Mouse (Mus musculus): ENCODE data around the gene Dhrs7. TPM values are rescaled to one million over a fixed set of nuclear protein-coding genes. Genes with fewer than 3 reads are reported as not detected.

The Dhrs7 gene
- polyA plus RNA-seq (2012): 1.4 and 3.2 TPM in 2 replicates

DNA sequence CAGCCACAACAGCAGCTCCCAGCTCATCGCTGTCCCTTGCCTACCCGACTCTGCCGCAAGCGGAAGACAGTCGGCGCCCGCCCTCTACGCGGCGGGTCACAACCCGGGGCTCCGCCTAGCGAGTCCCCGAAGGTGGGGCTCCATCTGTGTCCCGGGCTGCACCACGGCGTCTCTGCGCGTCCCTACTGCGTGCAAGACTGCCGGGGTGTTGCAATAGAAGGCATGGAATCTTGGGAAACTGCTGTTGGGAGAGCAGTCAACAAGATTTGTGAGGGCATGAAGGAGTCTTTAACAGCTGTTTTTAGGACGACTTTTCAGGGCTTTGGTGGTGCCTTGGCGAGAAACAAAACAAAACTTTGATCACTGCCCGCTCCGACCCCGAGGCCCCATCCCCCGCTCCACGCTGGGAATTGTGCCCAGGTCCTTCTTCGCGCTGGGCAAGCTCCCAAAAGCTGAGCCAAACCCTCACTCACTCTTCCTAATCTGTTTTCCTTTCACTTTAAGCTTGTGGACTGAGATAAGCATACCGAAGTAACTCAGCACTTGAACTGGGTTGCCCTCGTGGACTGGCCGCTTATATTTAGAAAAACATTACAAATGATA lies at the start of gene Dhrs7:
TSS of gene Dhrs7 (minus strand) at position 175 of the 603 bp plus-strand sequence.
- no peak for TF ChIP-seq GATA1 (IDR thresholded peaks at IDR 0.05; ENCODE audit: low read length)

DNA sequence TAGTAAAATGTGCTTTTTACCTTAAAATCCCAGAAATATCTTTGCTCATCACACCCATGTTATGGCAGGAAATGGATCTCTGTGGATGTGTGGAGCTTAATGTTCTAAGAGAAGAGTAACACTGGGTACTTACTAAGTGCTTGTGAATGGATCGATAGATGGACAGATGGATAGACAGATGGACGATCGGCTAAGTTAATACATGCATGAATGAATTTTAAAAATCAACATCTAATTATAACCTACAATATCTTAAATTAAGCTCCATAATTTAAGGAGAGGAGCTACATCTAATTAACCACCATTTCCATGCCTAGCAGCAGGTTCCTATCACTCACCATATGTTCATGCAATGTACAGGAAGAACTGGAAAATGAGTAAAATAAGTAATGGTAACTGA lies 45.3 kb upstream of the Dhrs7 start:
- no peak for TF ChIP-seq GATA1 (IDR thresholded peaks at IDR 0.05; ENCODE audit: low read length)

DNA sequence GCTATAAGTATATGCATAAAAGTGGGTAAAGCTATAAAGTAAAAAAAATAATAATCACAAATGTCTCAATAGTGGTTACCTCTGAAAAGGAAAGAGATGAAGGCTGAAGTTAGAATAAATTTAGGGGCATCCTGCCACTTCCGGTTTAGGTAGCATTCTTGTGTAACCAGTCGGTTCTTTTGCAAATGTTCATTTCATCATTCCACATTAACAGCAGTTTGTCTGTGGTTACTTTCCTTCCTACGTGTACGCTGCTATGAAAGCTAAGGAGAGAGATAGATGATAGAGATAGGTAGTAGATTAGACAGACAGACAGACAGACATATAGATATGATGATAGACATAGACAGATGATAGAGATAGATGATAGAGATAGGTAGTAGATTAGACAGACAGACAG lies 39.4 kb upstream of the Dhrs7 start:
- no peak for TF ChIP-seq GATA1 (IDR thresholded peaks at IDR 0.05; ENCODE audit: low read length)

DNA sequence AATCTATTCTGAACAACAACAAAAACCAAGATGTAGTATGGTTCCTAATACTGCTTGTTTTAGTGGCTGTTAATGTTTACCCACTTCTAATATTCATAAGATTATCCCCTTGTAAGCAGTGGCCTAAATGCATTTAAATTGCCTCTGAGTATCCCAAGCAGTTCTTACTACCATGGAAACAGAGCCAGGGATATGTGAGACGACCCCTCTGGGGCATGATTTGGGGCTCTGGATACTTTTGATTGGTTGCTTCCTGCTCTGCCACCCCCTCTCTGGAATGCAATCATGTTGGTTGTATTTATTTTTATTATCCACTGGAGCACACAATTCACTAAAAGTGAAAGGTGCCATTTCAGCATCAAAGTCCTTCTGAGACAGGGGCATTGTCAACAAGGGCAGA lies 35.3 kb upstream of the Dhrs7 start:
- no peak for TF ChIP-seq GATA1 (IDR thresholded peaks at IDR 0.05; ENCODE audit: low read length)

DNA sequence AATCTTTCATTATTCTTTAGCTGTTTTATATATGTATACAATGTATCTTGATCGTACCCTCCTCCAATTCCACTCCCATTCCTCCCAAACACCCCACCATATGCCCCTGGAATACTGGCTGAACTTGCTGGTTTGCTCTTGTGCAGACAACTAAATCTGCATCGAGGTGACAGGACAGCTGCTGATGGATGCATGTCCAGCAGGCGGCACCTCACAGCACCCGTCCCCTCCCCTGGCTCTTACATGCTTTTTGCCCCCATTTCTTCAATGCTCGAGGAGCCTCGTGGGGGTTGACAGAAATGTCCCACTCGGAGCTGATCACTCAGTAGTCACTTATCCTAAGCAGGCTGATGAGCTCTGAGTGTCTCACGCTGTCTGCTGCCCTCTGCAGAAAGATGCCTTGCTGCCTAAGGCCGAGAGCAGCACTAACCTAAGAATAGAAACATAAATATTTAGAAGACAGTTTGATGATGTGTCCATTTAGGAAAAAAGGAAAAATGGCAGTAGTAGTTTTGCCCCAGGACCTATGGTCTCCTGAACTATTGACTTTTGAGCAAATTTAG lies 30.3 kb upstream of the Dhrs7 start:
- no peak for TF ChIP-seq GATA1 (IDR thresholded peaks at IDR 0.05; ENCODE audit: low read length)

DNA sequence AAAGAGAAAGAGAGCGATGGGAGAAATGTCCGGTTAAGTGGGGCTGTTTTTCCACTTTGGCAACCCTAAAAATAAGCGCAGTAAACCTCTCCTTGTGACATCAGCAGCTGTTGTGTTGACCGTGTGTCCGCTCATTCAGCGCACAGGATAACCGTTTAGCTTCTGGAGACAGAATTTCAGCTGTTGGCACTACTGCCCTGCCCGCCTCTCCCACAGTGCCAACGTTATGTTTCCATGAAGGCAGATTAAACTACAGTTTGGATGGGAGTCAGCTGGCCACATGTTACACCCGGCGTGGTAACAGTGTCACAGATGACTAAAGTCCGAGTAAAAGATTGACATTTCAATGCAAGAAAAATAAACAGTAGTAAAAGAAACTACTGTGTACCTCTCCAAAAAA lies 29.7 kb upstream of the Dhrs7 start:
- no peak for TF ChIP-seq GATA1 (IDR thresholded peaks at IDR 0.05; ENCODE audit: low read length)

DNA sequence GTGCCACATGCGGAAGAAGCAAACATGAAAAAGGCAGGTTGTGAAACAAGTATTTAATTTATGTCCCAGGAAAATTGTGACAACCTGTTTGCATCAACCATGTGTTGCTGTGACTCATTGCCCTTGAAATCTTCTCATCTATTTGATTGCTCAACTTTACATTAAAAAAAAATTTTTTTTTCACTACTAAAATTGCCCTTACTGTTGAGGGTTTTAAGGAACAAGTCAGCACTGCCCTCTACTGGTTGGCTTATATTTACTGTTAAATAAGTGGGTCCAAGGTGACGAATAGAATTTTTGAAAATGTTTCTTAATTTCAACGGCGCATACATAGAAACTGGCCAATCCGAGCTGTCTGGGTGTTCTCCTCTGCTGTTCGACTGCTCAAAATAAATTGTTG lies 29.2 kb upstream of the Dhrs7 start:
- no peak for TF ChIP-seq GATA1 (IDR thresholded peaks at IDR 0.05; ENCODE audit: low read length)

DNA sequence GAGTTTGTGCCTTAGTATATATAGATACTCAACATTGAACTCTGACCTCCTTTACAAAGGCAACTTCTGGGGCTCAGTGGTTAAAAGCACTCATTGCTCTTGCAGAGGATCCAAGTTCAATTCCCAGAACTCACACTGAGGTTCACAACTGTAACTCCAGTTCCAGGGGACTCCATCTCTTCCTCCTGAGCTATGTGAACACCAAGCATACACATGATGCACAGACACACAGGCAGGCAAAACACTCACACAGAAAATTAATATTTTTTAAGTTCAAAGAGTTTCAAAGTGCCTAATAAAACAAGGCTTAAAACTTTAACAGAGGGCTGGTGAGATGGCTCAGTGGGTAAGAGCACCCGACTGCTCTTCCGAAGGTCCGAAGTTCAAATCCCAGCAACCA lies 18.9 kb upstream of the Dhrs7 start:
- TF ChIP-seq GATA1 (IDR thresholded peaks at IDR 0.05; ENCODE audit: low read length): no peak

DNA sequence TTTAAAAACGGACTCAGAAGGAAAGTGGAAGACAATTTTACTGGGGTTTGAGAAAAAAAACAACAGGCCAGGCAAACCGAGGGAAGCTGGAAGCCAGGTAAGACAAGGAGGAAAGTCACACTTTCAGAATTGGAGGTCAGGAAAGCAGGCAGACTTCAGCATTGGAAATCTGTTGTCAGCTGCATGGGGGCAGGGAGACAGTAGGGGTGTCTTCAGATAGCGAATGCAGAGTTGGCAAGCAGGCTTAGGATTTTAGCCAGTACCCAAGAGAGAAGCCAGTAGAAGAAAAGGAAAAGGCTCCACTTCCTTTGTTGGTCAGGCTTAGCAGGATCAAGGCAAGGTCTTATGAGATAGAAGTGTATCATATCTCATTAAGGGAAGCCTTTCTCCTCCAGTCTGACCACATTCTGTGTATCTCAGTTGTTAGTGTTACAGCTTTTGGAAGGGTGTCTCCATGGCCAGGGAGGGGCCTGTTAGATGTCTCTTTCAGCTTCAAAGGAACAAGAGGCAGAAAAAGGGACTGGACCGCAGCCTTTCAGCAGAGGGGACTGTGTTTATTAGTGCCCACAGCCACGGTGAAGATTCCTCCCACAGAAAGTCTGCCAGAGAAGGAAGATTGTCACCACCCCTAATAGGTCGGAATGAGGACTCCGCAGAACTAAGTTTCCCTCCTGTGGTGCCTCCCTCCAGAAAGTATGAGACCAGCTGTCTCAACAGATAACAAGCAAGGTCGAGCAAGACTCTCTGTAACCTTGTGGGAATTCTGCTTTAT lies 18.0 kb upstream of the Dhrs7 start:
- TF ChIP-seq GATA1 (IDR thresholded peaks at IDR 0.05; ENCODE audit: low read length): no peak

DNA sequence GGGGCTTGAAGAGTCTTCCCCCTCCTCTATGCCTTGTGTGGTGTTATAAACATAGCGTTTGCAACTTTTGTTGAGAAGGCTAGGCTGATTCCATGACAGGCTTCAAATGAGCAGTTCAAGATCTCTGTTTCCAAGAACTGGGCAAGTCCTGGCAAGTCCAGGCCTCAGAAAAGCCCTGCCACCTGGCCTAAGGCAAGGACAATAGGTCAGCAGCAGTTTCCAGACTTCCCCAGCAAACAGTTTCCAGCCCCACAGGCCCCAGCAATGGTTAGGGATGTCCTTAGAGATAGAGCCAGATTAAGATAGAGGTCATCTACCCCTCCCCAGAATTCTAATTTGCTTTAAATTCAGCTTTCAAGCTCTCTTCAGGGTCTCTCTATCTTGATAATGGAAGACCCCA lies 17.2 kb upstream of the Dhrs7 start:
- no peak for TF ChIP-seq GATA1 (IDR thresholded peaks at IDR 0.05; ENCODE audit: low read length)

DNA sequence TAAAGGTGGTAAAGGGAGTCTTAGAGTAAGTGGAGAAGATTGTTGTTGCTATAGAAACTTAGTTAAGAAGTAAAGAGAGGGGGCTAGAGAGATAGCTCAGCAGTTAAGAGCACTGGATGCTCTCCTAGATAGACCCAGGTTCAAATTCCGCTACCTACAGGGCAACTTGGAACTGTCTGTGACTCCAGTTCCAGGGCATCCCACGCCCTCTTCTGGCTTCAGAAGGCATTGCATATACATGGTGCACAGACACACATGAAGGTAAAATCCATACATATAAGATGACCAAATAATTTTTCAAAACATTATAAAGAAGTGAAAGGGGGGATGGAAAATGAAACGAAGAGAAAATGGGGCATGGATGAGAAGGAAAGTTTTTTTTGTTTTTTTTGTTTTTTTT lies 14.9 kb upstream of the Dhrs7 start:
- TF ChIP-seq GATA1 (IDR thresholded peaks at IDR 0.05; ENCODE audit: low read length): no peak

DNA sequence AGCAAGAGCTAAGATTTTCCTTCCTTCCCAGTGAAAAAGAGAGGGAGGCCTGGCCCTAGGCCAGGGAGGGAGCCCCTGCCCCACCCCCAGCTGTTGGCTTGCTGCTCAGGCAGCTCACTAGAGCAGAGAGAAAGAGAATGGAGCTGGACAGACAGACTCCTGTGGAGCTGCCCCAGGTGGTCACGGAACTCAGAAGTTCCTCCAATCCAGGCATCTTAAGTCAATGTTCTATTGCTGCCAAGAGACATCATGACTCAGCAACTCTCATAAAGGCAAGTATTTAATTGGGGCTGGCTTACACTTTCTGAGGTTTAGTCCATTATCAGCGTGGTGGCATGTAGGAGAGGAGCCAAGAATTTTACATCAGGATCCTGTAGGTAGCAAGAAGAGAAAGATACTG lies 10.1 kb upstream of the Dhrs7 start:
- no peak for TF ChIP-seq GATA1 (IDR thresholded peaks at IDR 0.05; ENCODE audit: low read length)

DNA sequence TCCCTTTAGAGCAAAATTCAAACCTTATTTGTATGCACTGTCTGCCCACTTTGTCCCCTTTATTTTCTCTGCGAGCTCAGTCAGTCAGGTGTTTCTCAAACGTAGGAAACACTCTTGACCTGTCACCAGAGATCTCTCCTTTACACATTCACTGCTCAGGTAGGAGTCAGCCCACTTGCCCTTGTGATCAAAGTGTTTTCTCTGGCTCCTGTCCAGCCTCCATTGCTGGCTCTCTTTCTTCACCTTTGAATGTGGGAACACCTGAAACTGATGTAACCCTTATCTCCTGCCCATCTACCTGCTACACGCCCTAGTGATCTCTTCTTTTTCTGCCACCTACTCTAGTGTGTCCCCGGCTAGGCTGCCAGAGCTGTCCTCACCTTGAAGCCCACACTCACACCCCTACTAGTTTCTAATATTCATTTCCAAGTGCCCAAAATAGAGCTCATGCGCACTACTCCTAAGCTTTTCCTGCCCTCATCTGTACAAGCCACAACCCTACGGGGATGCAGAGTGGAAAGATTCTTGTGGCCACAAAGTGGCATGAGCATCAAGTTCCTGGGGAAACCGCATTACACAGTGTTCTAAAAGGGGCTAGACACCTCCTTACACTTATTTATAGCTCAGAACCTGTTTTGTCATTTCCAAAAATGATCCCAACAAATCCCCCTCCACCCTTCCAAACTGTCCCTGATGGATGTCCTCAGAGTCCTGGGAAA lies 9.5 kb upstream of the Dhrs7 start:
- TF ChIP-seq GATA1 (IDR thresholded peaks at IDR 0.05; ENCODE audit: low read length): no peak

DNA sequence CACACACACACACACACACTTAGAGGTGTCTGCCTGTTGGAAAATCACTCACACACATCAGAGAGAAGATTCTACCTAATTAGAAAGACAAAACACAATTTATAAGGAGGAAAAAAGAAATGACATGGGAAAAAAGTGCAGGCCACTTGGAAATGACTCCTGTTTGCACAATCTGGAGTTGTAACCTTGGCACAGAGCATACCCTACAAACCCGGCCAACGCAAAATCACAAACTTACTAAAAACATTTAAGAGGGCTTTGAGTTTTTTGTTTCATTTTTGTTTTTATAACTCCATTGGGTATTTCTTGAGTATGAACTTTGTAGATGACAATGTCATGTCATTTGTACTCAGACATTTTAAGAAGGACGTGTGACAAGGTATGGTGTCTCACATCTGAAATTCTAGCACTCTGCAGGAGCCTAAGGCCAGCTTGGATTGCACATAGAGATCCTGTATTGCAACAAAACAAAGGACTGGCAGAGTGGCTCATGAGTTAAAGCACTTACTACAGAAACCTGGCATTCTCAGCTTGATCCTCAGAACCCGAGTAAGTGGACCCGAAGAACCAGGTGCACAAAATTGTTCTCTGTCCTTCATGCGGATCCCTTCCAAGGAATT lies 6.9 kb upstream of the Dhrs7 start:
- TF ChIP-seq GATA1 (IDR thresholded peaks at IDR 0.05; ENCODE audit: low read length): no peak

DNA sequence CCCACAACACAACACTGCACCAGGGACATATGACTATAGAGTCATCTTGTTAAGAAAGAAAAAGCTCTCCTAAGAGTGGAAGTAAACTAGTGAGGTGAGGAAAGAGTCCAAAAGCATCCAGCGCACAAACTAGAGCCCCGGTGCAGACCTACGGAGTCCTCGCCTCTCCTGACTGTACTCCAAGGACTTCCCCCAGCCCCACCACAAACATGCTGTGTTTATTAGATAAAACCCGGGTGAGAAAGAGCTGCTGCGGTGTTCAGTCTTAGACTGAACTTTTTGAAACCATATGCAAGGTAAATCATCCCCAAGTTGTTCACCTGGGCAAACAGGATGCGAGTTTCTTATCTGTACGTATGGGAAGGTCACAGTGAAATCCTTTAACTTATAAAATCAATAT lies 6.2 kb upstream of the Dhrs7 start:
- no peak for TF ChIP-seq GATA1 (IDR thresholded peaks at IDR 0.05; ENCODE audit: low read length)

Measured in G1E-ER4 (cell line).